ENCODE assay signal across 7 mouse cellular contexts in the genomic region with DNA sequence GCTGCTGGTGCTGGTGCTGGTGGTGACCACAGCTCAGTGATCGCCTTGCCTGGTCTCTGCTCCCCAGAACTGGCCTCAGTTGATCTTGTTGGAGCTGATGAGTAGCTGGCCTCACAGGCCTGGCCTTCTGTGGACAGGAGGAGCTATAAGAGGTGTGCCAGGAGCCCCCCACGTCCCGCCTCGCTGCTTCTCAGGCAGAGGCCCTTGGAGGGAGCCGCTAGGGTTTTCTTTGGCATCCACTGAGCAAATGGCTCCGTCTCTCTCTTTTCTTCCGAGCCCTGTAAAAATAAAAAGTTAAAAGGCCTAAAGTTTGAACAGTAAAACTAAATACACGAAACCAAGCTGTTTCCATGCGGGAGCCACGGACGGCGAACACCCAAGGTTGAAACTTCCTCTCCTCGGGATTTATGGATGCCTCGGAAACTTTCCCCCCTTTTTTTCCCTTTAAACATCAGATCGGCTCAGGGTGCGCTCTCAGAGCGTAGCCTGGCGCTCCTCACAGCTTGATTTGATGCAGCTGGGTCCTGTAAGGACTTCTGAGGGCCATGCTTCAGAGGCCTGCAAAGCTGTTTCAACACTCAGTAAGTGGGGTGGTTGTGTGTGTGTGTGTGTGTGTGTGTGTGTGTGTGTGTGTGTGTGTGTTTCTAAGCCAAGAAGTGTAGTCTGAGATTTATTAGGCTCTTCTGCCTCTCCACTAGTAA. TPM values are rescaled to one million over a fixed set of nuclear protein-coding genes. Genes with fewer than 3 reads are reported as not detected.
DNase-seq lines count a peak whose midpoint lies in the region; ATAC-seq lines count a peak whose summit lies in the region.

No protein-coding gene starts in this region.

- no peak overlapping the region for H3K9ac ChIP-seq in embryonic facial prominence, embryonic 15.5 days
- peak overlapping the region; percentile 28; the same call in 1 of the 2 replicates for H3K9ac ChIP-seq in kidney, embryonic 14.5 days (ENCODE audit: low read depth, low read length)

- H3K4me1 ChIP-seq in embryonic facial prominence, embryonic 15.5 days: peaks cover 41% of the 10 kb centered on the region
- peaks cover 42% of the 10 kb centered on the region for H3K4me1 ChIP-seq in kidney, embryonic 14.5 days (ENCODE audit: control insufficient read depth, insufficient read depth, low read length)

- ATAC-seq in embryonic facial prominence, embryonic 15.5 days (ENCODE audit: insufficient number of reproducible peaks, low FRiP score, low TSS enrichment, low read depth): peak; percentile 71
- peak; percentile 82 for ATAC-seq in kidney, embryonic 14.5 days (ENCODE audit: low FRiP score, low TSS enrichment)
- ATAC-seq in CD4-positive, CD25-positive, alpha-beta regulatory T cell, adult 4 months: no peak

- peak overlapping the region; percentile 24 for H3K4me2 ChIP-seq in embryonic facial prominence, embryonic 15.5 days (replicated peaks)
- H3K4me2 ChIP-seq in kidney, embryonic 14.5 days (replicated peaks; ENCODE audit: low read depth, low read length): no peak overlapping the region; the same call in 1 of the 2 replicates

- peaks cover 10% of the 10 kb centered on the region; the same call in 1 of the 2 replicates for H3K36me3 ChIP-seq in embryonic facial prominence, embryonic 15.5 days
- H3K36me3 ChIP-seq in kidney, embryonic 14.5 days (ENCODE audit: control insufficient read depth, insufficient read depth, low read length): peaks cover 14% of the 10 kb centered on the region; the same call in 1 of the 2 replicates

- no peaks in the 10 kb centered on the region for H3K27me3 ChIP-seq in embryonic facial prominence, embryonic 15.5 days
- H3K27me3 ChIP-seq in kidney, embryonic 14.5 days (ENCODE audit: control insufficient read depth, insufficient read depth, low read length): no peaks in the 10 kb centered on the region

- H3K27ac ChIP-seq in embryonic facial prominence, embryonic 15.5 days (replicated peaks): peak overlapping the region; percentile 93
- peak overlapping the region; percentile 95 for H3K27ac ChIP-seq in kidney, embryonic 14.5 days (ENCODE audit: low read depth, low read length)

- WGBS in embryonic facial prominence, embryonic 15.5 days: 31% methylated on average over 18 of the region's 18 CpGs
- WGBS in kidney, embryonic 14.5 days: 28% methylated on average over 18 of the region's 18 CpGs

- H3K4me3 ChIP-seq in embryonic facial prominence, embryonic 15.5 days (replicated peaks): no peak overlapping the region
- H3K4me3 ChIP-seq in kidney, embryonic 14.5 days (ENCODE audit: low read length): no peak overlapping the region

- DNase-seq in kidney, adult 11 months: peak; percentile 25
- no peak for DNase-seq in kidney, adult 18-20 months
- DNase-seq in lung, postnatal 4 days: peak; percentile 41 to 80
- no peak for DNase-seq in cerebellum, postnatal 14 days

- 0 out of 2 replicates have a peak, but pooled peaks cover 2% of the 10 kb centered on the region for H3K9me3 ChIP-seq in embryonic facial prominence, embryonic 15.5 days (replicated peaks)
- peaks cover 10% of the 10 kb centered on the region for H3K9me3 ChIP-seq in kidney, embryonic 14.5 days (ENCODE audit: control insufficient read depth, low read length)

RNA-seq across cellular contexts. Expression of a gene that starts 25.0 kb away (rescaled TPM):
- polyA plus RNA-seq in embryonic facial prominence, embryonic 15.5 days (2015; fragmentation: Nextera tagmentation; extraction: Ambion mirVana): 92.6 and 92.9 TPM in 2 replicates
- 52.4 and 60.9 TPM in 2 replicates for polyA plus RNA-seq in kidney, embryonic 14.5 days (2014; fragmentation: Nextera tagmentation; extraction: Ambion mirVana)
- not detected for polyA plus RNA-seq in CD4-positive, CD25-positive, alpha-beta regulatory T cell, adult 4 months (2017; shearing (Covaris generic))

Comparison
In these comparisons a context has a peak if more than half of its experiments do, and no peak if none do; other contexts are left out.
1. DNase-seq: peak in kidney, adult 11 months (single experiment) and lung, postnatal 4 days (2 of 2); none in kidney, adult 18-20 months (single experiment) and cerebellum, postnatal 14 days (0 of 2).
2. RNA of a gene that starts 25.0 kb away (polyA plus RNA-seq): 92.6 to 92.9 TPM in embryonic facial prominence, embryonic 15.5 days and 52.4 to 60.9 TPM in kidney, embryonic 14.5 days; not detected in CD4-positive, CD25-positive, alpha-beta regulatory T cell, adult 4 months; every median in the first group is over 10 times any median in the second.